Mouse (Mus musculus) adrenal gland, postnatal 4 days (tissue): ENCODE results near the gene Efcab12. TPM values are rescaled to one million over a fixed set of nuclear protein-coding genes. Genes with fewer than 3 reads are reported as not detected.

Source experiments
- DNase-seq, 2 experiments: peaks; one replicate each; pipeline ENCODE4 v3.0.0; 2021 to 2022; ENCODE audit warnings: low spot score in 2 of 2, mixed read lengths in 2 of 2
- total RNA-seq, 2 experiments: library from RNA; stranded (reverse); gene quantifications; 2 replicates each; pipeline ENCODE4 v1.2.3; 2021

Efcab12 gene
- total RNA-seq, 2 experiments from 2014 or later = 0.96 to 1.9 TPM

DNA sequence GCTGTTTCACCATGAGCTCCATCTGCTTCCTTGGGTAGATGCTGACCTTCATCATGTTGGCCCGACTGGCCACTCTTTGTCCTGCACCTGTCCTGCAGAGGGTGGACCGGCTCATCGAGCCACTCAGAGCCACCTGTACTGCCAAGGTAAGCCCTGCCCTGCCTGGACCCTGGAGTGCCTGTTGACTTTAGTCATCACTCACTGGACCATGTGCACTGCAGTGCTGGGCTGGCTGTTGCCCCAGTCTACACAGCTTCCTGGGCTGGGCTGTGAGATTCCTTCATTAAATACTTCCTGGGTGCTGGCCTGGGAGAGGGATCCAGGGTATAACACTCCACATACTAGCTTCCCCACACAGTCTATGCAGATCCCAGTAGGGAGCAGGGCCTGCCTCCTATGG is 36.4 kb downstream of the Efcab12 start:
- DNase-seq = no peak

DNA sequence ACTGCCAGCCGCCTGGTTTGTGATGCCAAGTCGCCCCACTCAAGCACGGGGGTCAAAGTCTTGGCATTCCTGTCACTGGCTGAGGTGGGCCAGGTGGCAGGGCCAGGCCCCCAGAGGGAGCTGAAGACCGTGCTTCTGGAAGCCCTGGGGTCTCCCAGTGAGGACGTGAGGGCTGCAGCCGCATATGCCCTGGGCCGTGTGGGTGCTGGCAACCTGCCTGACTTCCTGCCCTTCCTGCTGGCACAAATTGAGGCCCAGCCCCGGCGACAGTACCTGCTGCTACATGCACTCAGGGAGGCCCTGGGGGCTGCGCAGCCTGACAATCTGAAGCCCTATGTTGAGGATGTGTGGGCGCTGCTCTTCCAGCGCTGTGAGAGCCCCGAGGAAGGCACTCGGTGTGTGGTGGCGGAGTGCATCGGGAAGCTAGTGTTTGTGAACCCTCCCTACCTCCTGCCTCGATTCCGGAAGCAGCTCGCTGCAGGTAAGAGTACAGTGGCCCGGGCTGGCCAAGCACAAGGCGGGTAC is 45.5 kb downstream of the Efcab12 start:
- DNase-seq = no peak

DNA sequence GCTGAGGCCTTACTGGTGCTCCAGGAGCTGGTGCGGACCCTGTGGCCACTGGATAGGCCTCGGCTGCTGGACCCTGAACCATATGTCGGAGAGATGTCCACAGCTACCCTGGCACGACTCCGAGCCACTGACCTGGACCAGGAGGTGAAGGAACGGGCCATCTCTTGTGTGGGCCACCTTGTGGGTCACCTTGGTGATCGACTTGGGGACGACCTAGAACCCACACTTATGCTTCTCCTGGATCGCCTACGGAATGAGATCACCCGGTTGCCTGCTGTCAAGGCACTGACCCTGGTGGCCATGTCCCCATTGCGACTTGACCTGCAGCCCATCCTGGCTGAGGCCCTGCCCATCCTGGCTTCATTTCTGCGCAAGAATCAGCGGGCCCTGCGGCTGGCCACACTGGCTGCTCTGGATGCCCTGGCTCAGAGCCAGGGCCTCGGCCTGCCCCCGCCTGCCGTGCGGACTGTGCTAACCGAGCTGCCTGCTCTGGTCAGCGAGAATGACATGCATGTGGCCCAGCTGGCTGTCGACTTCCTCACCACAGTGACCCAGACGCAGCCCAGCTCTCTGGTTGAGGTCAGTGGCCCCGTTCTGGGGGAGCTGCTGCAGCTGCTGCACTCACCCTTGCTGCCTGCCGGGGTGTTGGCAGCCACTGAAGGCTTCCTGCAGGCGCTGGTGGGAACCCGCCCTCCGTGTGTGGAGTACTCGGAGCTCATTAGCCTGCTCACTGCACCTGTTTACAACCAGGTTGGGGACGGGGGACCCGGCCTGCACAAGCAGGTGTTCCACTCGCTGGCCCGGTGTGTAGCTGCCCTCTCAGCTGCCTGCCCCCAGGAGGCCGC is 46.1 kb downstream of the Efcab12 start:
- no peak for DNase-seq

DNA sequence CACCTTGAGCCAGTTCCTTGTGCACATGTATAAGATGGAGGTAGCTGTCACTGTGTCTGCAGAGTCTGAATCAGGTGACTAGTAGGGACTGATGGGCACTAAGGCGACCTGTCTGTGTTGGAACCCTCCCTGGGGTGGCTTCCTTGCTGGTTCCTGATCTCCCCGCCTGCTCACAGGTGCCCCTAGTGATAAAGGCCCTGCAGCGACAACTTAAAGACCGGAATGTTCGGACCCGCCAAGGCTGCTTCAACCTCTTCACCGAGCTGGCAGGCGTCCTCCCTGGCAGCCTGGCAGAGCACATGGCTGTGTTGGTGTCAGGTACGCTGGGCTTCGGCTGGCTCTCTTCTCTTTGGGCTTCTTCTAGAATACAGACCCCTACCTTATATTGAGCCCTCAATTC is 47.2 kb downstream of the Efcab12 start:
- DNase-seq = no peak

DNA sequence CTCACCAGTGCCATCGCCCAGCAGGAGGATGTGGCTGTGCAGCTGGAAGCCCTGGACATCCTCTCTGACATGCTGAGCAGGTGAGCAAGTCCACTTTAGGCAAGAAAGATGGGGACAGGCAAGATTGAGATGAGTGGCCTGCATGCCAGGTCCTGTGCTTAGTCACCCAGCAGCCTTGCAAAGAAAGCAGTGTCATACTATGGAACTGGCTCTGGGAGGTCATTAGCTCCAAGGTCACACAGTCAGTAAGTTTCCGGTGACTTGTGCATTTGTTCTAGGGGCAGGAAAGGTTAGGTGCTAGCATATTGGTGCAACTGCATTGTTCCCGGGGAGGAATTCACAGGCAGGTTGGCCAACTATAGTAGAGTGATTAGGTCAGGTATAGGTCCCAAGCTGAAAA is 55.4 kb downstream of the Efcab12 start:
- DNase-seq = no peak

DNA sequence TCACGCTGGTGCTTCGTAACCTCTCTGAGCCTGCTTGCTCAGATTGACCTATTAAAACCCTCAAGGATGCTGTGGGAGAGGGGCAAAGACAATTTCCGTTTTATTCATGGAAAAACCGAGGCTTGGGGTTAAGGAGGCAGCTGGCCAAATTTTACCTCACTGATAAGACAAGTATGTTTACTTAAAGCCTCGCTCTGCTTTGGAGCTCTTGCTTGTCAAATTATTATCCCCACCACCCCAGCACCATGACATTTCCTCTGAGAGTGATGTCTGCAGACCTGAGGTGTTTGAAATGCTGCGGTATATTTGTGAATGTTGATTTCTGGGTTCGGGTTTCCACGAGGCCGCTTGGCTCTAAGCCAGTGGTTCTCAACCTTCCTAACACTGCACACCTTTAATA is 61.8 kb downstream of the Efcab12 start:
- DNase-seq = no peak

DNA sequence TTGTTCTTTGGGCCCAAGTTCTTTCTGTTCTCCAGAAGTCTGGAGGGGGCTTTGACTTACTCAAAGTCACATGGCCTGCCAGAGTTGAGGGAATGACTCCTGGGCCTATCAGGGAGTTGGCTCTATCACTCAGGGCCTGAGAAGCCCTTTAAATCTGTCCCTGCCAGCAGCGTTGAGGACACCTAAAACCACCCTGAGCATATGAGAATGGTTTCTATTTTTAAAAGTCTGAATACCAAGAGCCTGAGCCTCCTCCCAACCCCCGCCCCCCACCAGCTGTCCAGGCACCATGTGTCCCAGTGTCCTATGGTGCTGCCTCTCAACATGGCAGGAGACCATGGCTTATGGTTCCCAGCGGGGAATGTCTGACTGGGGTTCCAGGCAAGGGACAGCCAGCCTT is 62.4 kb downstream of the Efcab12 start:
- no peak for DNase-seq

DNA sequence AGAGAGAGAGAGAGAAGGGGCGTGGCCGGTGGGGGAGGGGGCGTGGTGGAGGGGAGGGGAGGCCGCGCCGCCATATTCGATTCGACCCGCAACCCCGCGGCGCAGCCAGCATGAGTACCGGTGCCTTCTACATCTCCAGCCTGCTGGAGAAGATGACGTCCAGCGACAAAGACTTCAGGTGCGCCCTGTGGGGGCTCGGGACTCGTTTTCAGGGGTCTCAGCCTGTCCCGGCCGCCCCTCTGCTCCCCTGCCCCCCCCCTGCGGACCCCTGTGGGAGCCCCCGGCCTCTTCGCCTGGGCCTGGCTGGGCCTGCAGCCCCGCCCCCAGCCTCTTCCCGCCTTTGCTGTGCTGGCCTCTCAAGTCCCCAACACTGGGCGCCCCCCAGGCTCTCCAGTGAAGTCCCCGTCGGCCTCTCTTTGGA is 63.7 kb downstream of the Efcab12 start, which contains the start of gene Cand2:
Gene Cand2, plus strand, starts transcription at position 38 of the 421 bp plus-strand sequence.
- peak in 1 of 2 experiments; percentile 28 for DNase-seq

DNA sequence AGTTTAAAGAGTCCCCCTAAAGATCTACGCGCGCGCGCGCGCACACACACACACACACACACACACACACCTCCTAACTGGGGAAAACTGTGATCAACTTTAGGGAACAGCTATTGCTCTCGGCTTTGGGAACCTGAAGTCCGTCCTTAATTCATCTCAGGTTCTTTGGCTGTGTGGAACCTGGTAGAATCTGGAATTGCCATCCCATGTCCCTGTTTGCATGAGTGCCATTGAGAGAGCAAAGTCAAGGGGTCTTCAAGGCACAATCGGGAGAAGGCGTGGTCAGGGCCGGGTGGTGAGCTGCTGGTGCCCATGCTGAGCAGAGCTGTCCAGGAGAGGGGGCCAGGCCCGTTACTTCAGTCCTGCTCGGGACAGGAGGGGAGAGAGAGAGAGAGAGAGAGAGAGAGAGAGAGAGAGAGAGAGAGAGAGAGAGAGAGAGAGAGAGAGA is 64.2 kb downstream of the Efcab12 start:
- DNase-seq = peak in 1 of 2 experiments; percentile 25

DNA sequence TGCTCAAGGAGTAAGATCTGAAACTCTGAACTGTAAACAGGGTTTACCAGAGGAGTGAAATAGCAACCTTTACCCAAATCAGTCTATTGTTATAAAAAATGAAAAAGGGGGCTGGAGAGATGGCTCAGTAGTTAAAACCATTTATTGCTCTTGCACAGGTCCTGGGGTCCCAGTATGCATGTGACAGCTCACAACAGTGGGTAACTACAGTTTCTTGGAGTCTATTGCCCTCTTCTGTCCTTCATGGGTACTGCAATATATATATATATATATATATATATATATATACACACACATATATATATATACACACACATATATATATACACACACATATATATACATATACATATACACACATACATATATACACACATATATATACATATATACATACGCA is 65.6 kb downstream of the Efcab12 start:
- no peak for DNase-seq

DNA sequence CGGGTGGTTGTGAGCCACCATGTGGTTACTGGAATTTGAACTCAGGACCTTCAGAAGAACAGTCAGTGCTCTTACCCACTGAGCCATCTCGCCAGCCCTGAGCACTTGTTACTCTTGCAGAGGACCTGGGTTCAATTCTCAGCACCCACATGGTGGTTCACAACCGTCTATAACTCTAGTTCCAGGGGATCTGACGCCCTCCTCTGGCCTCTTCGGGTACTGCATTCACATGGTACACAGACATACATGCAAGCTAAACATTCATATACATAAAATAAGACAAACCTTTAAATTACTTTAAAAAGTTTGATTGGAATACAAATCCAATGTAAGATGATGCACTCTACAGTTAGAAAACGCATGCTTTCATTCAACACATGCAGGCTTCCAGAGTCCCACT is 66.0 kb downstream of the Efcab12 start:
- DNase-seq = no peak

DNA sequence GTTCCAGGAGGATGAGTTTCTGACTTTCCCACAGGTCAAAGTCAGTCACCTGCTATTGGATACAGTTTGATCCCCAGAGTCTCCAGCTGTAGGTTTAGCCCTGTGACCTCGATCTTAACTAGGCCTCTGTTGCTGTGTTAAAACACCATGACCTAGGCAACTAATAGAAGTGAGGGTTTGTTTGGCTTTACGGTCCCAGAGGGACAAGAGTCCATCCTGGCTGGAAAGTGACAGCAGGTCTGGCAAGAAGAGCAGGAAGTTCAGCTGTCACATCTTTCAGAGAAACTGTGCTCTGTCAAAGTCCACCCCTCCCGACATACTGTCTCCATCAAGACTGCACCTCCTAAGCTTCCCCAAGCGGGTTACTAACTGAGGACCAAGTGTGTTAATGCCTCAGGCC is 67.4 kb downstream of the Efcab12 start:
- DNase-seq = no peak

DNA sequence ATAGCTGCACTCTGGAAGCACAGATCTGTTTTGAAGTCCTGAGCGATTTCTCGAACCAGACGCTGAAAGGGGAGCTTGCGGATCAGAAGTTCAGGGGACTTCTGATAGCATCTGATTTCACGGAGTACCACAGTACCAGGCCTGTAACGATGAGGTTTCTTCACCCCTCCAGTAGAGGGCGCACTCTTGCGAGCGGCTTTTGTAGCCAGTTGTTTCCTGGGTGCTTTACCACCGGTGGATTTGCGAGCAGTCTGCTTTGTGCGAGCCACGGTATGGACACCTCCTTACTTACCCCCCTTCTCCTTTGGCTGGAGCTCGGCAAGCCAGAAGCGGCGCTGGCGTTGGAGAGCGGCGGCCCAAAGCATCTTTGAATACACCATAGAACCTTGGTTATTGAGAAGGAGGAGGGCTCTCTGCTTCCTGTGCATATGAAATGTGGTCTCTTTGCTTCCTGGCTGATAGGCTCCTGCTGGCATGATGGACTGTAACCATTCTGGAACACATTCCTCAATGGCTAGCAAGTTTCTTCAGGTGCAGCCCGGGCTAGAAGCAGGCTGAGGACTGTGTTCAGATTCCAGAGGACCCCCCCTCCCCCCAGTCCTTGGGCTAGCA is 68.0 kb downstream of the Efcab12 start:
- DNase-seq = no peak

DNA sequence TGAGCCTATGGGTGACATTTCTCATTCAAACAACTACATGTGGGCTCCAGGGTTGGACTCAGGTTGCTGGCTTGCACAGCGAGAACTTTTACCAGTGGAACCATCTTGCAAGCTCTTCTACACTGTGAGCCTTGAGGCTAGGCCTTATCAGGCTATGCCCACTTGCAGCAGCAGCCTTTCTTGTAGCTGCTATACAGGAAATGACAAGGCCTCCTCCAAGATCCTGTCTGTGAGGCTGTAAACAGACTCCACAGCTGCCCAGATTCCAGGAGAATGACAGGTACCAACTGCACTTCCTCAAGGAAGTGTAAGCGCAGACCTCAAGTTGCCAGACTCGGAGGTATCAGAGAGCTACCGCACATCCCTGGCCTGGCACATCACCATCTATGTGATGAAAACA is 70.0 kb downstream of the Efcab12 start:
- DNase-seq = no peak

DNA sequence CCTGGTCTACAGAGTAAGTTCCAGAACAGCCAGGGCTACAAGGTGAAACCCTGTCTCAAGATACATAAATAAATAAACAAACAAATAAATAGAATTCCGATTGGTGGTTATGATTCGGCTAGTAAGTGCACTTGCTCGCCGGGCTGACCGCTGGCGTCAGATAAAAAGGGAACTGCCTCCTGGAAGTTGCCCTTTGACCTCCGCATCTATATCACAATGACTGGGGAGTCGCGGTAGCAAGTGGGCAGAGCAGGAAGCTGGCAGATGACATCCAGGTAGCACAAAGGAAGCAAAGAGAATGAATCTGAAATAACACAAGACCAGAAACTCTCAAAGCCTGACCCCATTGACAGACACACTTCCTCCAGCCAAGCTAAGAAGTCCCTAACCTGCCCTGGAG is 70.9 kb downstream of the Efcab12 start:
- DNase-seq = no peak

DNA sequence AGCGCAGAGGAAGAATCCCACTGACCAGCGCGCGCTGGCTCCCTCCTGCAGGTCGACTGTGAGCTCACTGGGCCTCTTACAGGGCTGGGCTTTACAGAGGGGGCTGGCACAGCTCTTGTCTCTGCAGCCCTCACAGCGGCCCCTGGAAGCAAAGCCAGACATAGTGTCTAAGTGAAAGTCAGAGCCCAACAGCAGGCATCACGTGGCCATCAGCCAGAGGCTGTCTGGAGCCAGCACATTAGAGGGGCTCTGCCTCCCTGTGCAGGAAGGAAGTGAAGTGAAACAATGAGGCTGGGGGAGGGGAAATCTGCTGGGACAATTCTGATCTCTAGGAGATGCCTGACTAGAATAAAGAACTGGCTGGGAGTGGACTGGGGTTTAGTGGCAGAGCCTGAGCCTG is 74.0 kb downstream of the Efcab12 start:
- DNase-seq = peak in 1 of 2 experiments; percentile 32

DNA sequence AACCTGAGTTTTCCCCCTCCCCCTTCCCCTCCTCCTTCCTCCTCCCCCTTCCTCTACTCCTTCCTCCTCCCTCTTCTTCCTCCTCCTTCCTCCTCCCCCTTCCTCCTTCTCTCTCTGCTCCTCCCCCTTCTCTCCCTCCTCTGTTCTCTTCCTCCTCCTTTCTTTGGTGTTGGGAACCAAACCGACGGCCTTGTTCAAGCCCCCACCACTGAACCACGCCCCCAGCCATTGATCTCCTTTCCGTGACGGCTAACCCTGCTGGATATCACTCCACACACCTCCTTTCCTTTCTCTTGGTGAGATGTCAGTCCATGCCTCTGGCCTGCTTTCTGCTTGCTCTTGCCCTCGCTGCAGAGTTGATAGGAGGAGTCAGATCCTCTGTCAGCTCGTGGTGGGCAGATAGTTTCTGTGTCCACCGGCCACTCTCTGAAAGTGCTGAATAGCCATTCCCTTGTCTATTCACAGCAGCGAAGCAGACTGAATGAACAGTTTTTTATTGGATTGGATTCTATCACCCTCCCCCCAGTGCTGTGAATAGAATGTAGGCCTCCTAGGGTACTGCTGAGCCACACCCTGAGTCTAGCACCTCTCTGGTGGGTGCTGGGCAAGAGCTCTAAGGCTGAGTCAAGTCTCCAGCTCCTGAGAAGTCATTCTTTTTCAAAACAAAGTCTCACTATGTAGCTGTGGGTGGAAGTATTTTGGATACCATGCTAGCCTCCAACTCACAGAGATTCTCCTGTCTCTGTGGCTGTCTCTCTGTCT is 76.0 kb downstream of the Efcab12 start, which contains the start of gene Tmem40:
Gene Tmem40, minus strand, starts transcription at position 416 of the 762 bp plus-strand sequence.
- no peak for DNase-seq

DNA sequence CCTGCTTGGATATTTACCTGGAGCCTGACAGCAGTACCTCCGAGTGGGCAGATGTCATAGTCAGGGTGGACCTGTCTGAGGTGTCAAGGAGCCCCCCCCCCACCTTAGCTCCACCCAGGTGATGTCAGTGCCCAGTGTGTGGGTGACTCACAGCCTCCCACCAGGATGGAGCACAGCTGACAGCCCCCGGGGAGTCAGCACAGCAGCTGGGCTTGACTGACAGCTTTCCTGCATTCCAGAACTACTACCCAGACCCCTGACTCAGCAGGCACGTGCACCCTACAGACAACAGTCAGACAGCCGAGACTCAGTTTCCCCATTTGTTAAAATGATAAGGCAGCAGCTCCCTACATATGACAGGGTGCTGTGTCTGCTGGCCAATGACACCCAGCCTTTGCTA is 77.2 kb downstream of the Efcab12 start:
- no peak for DNase-seq
